Mouse (Mus musculus) ZHBTc4 (cell line): Measurements from ENCODE around the gene Agfg2.

Experiments used
- DNase-seq: peaks from one replicate; pipeline ENCODE4 v3.0.0-alpha.2; 2011; ENCODE audit warnings: low read depth, low spot score

The Agfg2 gene

DNA sequence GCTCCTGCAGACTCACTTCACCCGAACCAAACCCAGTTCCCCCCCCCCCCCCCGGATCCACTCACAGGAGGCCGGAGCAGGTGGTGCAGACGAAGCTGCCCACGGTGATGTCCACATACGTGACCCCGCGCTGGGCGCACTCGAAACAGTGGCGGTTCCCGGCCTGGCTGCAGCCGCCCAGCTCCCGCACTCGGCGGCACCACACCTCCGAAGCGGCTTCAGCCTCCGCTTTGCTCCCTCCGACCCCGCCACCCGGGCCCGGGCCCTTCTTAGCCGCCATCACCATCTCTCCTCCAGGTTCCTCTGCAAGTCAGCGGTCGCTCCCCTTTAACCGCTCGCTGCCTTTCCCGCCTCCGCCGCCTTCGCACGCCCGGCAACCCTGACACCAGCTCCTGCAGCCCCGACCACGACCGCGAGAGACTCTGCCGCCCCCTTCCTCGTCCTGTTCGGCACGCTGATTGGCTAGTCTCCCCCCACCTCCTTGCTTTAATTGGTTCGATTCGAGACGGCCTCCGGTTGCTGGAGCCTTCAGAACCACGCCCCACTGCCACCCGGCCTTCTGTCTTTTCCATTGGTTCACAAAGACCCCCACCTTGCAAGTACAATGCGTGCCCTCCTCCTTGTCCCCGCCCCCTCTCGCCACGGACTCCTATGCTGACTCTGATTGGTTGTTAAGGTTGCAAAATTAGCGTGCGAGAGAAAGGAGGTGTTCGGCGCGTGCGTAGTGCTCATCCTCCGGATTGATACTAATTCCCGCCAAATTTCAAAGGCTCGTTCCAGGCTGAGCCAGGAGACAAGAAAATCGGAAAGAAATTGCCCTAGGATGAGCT, at the start of gene Agfg2:
TSS of gene Agfg2 (minus strand) at position 433 of the 830 bp plus-strand sequence.
- peak; percentile 100 for DNase-seq

DNA sequence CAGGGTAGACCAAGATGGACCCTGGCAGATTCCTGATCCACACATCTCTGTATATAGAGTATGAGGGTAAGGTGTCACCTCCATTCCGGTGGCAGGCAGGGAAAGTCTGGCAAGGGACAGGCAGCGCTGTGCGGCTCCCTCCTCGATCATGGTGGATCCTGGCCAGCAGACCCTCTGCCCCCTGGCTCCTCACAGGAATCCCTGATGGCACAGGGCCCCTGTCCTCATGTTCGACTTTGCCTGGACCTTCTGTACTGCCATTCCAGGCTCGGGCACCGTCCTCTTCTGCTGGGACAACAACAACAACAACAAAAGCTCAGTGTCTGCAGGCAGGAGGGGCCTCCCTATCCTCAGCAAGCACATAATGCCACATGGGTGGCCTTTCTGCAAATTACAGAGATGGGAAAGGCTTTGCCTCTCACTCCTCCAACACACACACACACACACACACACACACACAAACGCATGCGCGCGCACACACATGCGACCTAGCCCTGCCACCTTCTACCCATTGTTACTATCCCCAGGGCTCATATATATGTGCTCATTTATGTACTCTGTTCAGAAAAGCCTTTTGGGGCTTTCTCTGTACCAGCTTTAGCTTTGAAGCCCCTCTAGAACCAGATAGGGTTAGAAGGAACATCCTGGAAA, 49.2 kb upstream of the Agfg2 start:
- DNase-seq = no peak

DNA sequence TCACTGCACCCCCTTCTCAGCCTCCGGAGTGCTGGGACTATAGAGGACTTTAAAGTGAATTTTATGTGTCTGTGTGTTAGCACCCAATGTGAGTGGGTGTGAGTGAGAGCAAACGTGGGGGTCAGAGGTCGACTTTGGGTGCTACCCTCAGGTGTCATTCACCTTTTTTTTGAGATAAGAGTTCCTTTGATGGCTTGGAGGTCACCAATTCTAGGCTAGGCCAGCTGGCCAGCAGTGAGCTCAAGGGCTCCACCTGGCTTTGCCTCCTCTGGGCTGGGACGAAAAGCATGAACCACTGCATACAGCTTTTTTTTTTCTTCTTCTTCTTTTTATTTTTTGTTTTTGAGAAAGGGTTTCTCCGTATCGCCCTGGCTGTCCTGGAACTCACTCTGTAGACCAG, 42.2 kb upstream of the Agfg2 start:
- DNase-seq = no peak

DNA sequence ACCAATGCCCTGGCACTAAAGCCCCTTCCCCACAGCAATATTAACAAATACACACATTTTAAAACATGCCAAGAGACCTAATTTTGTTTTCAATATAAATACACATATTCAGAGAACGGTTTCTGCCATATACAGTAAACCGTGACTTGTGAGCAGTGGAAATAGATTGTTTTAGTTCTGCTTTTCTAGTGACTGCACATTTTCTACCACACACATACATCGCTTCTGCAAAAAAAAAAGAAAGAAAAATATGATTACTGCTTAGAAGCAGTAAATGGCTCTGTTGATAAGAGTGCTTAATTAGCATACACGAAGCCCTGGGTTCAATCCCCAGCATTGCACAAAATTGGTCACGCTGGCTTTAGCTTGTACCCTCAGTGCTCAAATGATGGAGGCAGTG, 39.3 kb upstream of the Agfg2 start:
- no peak for DNase-seq

DNA sequence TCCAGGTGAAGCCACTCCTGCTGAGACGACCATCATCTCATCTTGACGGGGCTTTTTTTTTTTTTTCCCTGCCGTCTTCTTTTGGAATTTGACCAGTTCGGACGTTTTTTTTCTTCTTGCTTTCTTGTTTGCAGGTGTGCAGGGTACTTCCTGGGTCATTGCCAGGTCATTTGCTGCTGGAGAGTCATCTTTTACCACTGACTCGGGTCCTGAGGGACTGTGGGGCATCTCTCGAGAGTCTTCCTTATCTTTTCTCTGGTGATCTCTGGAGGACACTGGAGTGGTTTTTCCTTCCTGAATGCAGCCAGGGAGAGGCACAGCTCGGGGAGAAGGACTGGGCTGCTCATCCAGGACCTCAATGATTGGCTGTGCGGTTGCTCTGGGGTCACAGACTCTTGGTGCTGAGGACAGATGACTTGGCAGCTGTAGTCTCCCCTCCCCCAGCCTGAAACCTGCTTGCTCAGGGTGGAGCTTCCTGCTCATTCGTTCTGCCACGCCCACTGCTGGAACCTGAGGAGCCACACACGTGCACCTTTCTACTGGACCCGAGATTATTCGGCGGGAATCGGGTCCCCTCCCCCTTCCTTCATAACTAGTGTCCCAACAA, 36.1 kb upstream of the Agfg2 start:
- peak; percentile 34 for DNase-seq

DNA sequence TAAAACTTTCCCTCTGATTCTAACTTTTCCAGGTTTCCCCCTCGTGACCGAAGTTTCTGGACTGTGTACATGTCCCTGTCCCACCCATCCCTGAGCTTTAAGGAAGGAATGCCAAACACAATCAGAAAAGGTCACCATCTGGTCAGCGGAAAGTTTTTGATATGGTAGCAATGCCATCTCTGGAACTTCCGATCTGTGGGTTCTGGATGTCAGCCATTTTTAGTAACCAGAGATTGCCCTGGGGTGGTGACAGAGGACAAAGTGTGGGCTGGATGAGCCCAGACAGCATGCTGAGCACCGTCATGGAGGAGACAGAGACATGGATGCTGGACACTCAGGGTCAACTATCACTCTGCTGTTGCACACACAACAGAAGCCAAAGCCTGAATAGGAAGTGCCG, 34.6 kb upstream of the Agfg2 start:
- no peak for DNase-seq

DNA sequence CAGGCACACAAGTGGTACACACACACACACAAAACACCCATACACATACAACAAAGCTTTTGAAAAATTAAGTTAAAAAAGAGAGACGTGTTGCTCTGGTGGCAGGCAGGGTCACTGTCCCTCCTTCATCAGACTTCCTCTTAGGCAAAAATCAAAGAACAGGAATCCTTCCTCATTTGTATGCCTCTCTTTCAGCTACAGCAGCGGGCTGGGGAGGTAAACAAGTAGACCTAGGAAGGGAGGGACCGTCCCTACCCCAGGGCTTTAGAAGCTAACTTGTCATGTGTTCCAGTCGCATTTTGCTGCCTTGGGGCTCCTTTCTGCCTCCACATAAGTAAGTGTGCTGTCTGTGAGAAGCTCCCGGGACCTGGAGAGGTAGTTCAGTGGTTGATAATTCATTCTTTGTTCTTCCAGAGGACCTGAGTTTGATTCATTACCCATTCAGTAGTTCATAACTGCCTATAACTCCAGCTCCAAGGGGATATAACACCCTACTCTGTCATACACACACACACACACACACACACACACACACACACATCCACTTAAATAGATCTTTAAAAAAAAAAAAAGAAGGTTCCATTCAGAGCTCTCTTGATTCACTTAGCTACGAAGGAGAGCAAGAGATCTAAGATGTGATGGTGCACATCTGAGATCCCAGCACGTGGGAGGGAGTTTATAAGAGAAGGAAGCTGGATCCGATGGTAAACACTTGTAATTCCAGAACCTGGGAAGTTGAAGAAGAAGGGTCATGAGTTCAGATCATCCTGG, 33.7 kb upstream of the Agfg2 start:
- no peak for DNase-seq

DNA sequence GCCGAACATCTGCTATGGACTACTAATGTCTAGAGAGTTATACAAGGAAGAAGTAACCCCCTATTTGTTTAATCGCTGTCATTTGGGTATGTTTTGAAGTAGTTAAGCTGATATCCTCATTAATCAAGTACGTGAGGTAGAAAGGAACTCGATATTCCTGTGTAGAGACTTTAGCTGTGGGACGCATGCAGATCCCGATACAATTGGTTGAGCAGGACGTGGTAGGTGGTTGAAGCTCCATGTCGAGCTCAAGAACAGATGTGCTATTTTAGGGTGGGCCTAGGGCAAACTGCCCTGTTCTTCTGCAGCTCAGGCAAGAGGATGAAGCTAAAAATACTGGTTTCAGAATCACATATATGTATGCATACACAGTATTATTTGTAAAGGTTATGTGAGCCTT, 31.2 kb upstream of the Agfg2 start:
- DNase-seq = no peak

DNA sequence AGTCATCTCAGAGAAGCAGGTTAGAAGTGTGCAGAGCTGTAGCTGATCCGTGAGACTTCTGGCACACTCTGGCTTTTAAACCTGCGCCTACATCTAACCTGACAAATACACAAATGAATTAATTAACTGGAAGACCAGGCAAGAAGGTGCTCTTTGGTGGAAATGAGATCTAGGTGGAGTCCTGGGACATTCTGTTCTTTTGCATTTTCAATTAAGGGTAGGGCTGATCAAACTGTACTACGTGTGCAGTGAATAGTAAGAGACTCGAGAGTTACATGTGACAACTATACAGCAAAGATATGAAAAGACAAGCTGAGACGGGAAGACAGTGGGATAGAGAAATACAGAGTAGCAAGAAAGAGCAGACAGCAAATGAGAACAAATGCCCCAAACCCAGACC, 28.9 kb upstream of the Agfg2 start:
- no peak for DNase-seq

DNA sequence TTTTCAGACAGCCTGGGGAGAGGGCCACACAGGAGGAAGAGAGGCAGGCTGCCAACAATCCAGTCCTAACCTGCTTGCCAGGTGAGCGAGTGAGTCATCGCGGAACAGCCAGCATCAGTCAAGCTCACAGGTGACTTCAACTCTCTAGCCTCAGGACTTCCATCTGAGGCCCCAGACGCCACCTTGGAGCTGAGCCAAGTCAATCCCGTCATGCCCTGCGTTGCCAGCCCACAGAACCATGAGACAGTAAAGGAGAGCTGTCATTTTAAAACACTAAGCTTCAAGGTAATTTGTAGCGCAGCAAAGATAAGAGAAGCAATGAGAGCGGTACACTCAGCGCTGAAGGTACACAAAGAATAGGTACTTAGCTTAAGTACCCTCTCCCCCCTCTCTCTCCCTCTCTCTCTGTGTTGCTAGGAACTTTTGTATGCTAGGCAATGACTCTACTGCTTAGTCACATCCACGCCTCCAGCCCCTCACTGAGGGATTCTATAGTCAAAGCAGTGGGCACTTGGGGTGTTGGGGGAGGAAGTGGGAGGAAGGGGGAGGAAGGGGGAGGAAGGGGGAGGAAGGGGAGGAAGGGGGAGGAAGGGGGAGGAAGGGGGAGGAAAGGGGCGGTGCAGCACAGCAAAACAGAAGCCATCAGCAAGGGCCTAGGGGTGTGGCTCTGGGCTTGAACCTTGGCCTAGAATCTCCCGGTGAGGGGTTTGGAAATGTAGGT, 22.5 kb upstream of the Agfg2 start:
- peak; percentile 49 for DNase-seq

DNA sequence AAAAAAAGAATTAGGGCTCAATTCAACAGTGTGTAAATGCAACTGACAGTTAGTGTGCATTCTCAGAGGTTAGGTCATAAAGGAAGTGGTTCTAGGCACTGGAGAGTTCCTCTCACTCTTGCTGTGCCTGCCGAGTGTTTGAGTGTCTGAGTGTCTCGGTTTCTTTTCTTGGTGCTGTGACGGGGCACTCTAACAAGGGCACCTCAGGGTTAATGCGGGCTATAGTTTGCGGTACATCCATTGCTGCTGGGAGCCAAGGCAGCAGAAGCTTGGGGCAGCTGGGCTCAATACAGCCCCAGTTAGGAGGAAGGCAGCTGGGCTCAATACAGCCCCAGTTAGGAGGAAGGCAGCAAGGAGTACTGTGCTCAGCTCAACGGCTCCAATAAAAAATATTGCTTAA, 20.7 kb upstream of the Agfg2 start:
- no peak for DNase-seq

DNA sequence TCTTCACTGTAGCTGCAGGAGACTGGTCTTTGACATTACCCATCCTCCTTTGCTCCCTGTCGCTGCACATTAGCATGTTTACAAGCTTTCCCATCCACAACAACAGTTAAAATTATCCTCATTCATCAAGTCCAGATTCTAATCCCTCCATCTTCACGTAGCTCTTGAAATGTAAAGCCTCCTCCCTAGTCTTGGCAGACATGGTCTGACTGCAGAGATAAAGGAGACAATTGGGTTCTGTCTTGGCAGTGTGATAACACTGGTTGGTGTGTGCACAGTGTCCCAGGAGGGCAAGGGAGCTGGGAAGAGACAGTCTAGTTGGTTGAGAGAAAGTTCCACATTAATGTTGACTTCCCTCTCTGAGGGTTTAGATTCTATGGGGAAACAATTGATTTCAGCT, 15.3 kb upstream of the Agfg2 start:
- DNase-seq = no peak

DNA sequence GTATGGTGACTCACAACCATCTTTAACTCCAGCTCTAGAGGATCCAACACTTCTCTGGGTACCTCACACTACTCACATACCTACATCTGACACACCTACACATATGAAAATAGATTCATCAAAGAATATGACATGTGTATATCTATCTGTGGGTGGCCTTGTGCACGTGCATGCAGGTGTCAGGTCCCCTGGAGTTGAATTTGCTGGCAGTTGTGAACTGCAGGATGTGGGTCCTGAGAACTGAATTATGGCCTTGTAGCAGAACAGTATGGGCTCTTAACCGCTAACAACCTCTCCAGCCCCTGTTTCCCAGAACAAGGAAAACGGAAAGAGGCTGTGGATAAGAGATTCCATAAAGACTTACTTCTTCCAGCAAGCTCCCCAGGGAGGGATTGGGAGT, 14.6 kb upstream of the Agfg2 start:
- no peak for DNase-seq

DNA sequence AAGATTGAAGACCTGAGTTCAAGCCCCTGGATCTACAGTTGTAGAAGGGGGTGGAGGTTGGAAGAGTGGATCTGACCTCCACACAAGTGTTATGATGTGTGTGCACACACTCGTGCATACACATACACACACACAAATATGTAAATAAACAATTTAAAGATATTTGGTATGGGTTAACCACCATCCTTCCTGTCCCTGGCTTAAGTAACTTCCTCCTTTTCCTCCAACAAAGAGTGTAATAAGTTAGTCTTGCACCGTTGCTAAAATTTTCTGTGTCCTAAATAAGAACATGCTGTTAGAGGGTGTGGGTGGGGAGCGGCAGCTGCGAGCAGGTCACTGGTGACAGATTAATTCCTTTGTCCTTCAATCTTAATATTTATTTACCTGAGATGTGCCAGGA, 11.4 kb upstream of the Agfg2 start:
- no peak for DNase-seq

DNA sequence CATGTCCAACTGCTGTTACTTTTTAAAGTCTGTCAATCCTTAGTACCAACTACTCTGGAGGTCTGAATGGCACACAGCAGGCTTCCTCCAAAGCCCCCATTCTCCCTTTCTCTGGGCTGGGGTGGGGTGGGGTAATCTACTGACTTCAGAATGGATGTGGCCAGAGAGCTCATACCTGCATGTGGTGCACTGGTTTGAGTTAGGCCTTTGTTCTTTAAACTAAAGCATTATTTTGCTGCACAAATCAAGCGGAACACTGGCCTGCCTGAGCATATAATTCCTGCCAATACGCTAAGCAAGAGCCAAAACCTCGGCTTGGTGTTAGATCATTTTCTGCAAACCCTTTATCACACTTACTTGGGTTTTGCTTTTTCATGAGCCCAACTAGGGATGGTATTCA, 10.3 kb upstream of the Agfg2 start:
- no peak for DNase-seq

DNA sequence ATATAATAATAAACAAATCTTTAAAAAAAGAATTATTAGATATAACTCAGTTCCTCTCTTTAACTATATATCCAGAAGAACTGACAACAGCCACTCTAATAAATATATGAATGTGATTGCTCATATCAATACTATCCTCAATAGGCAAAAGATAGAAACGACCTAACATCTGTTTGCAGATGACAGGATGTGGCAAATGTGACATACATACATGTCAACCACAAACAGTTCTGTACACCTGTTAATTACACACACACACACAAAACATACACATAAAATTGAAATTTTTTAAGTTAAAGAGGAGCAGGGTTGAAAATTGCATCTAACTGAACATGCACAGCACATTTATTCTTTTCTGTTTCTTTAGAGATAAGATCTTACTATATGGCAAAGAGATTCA, 7.4 kb upstream of the Agfg2 start:
- DNase-seq = no peak

DNA sequence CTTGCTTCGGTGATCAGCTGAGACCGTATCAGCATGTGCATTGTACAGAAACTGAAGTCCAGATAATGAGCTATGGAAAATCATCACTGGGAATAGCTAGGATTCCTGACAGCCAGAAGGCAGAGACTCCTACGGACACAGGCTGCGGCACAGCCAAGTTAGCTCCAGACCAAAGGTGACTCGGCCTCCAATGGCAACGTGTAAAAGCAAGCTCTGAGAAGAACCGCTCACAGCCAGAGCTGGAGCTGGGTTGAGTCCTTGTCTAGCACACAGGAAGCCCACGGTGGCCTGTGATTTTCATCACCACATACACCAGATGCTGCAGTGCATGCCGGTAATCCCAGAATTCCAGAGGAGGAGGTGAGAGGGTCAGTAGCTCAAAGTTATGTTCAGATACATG, 6.0 kb upstream of the Agfg2 start:
- DNase-seq = no peak

DNA sequence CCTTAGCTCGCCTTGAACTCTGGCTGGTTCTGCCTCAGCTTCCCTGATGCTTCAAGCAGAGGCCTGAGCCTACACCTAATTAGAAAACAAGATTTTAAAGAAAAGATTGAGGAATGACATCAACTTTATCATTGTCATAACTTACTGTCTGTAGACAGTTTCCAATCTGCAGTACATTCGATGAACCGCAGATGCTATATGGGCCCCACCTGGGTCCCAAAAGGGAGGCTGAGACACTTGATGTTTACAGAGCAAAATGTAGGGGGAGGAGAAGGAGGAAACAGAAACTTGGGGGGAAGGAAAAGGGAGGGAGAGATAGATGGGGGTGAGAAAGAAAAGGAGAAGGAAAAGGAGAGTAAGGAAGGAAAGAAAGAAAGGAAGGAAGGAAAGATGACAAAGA, 5.4 kb upstream of the Agfg2 start:
- no peak for DNase-seq

DNA sequence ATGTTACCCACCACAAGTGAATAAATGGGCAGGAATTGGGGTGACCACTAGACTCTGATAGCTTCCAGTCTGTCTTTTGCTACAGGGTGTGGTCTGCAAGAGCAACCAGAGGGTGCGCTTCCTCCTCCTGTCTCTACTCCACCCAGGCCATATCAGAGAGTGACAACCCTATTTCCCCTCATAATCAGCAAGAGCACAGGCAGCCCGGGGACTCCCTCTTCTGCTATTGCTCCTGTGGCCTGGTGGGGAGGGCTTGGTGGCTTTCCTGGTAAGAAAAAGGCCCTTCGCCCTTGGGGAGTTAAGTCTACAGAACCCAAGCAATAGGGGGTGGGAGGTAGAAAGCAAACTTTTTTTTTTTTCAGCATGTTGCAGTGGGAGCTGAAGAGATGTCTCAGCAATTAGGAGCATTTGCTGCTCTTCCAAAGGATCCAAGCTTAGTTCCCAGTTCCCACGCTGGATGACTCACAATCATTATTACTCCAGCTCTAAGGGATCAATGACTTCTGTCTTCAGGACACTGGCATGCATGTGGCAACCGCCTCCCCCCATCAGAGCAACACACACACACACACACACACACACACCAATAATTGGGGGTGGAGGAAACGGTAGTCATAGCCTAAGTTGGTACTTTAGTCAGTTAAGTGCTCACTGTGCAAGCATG, 1.7 kb upstream of the Agfg2 start:
- DNase-seq = no peak

DNA sequence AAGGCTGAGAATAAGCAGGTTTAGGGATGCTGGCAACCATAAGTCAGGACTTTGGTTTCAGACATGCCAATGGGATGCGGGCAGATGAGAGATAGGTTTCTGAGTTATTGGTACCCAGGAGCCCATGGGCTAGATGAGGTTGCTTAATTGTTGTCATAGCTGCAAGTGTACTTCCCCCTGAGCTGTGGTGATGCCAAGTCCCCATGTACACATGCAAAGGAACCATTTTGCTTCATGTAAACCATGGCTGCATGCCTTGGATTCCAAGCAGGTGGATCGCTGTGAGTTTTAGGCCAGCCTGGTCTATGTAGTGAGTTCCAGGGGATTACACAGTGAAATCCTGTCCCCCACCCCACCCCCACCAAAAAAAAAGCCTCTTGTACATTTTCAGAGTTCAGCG, 1.1 kb upstream of the Agfg2 start:
- no peak for DNase-seq
